Mouse (Mus musculus): Measurements from ENCODE around the gene Nanog.
"Not testable (repeated sequence)": the region's sequence is repeated elsewhere in the genome, so short reads cannot be mapped to it uniquely, and the experiment has no call there.

Nanog gene

DNA sequence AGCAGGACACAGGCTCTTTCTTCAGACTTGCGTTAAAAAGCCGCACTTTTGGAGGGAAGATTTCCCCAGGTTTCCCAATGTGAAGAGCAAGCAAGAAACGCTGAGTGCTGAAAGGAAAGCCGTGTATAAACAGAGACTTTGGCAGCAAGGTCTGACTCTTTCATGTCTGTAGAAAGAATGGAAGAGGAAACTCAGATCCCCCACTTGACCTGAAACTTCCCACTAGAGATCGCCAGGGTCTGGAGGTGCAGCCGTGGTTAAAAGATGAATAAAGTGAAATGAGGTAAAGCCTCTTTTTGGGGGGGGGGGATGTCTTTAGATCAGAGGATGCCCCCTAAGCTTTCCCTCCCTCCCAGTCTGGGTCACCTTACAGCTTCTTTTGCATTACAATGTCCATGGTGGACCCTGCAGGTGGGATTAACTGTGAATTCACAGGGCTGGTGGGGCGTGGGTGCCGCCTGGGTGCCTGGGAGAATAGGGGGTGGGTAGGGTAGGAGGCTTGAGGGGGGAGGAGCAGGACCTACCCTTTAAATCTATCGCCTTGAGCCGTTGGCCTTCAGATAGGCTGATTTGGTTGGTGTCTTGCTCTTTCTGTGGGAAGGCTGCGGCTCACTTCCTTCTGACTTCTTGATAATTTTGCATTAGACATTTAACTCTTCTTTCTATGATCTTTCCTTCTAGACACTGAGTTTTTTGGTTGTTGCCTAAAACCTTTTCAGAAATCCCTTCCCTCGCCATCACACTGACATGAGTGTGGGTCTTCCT lies at the start of gene Nanog:
Gene Nanog (plus strand): TSS at position 454 of the 765 bp plus-strand sequence.
- no peak for DNase-seq

GRCm38 (mm10) chr6:122657630-122658029 lies 49.7 kb upstream of the Nanog start:
- no peak for DNase-seq

DNA sequence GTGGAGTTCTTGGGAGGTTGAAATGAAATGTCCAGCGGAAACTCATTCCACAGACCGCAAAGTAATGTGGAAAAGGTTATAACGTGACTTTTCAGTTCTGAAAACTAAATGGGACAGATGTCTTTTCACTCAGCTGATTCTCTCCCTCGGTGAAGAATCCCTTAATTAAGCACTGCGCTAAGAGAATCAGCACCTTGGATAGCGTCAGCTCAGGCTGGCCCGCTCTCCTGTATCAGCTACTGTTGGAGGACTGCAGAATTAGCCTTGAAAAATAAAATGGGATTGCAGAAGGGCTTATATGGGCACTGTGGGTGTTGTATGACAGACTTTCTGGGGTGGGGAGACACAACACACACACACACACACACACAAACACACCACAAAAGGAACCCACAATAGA lies 47.7 kb upstream of the Nanog start:
- DNase-seq = no peak

DNA sequence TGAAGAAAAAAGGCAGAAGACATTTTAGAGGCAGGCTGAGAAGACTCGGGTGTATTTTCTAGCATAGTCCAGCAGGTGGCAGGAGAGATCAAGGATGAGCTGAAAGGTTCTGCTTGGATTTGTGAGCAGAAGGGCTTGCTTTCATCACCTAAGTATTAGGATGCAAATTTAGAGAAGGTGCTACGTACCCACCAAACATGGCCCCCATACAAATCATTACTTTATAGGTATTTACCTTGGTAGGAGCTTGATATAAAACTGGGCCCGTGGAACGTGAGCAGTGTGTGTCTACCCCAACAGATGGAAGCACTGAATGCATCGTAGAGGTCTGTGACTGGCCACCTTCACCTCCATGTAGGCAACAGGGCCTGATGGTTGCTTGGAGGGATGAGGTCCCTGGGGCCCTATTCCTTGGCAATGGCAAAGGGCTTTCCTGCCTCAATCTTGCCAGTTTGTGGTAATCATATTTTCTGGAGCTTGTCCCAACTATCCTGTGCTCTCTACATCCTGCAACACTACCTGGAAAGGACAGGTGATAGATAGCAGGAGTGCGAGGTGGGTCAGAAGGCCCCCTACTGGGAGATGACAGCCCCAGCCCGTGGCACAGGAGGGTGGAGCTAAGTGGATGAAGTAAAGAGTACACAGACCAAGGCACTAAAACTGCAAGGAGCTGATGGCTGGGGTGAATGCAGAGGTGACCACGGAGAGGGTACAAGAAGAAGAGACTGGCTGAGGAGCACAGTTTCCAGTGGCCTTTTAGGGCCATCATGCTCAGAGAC lies 46.5 kb upstream of the Nanog start:
- peak; percentile 55 for DNase-seq

DNA sequence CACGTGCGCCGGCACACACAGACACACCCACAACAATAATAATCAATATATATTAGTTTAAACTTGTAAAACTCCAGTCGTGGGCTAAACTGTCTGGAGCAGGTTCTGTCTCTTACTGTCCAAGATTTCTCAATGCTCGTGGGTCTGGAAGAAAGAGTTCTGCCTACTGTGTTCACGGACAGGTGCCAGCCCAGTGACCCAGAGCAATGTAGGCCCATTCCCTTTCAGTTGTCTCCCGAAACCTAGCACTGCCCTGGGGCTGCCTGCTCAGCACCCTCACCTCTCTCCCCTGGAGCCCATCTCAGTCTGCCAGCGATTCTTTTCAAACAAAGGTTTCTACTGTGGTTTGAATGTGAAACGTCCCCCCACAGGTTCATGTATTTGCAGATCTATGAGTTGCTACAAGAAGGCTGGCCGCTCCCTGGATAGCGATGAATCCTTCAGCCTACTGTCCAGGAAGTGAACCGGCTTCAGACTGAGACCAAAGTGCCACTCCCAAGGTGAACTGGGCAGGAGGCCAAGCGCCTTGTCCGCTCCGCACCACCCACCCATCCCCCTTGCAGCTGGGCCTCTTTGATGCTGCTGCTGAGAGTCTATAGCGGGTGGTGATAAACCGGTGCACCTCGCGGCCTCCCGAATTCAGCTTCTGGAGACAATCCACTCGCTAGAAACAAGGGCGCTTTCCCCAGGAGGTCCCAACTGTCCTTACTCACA lies 44.6 kb upstream of the Nanog start:
- DNase-seq = peak; percentile 84

GRCm38 (mm10) chr6:122663596-122664206 lies 43.6 kb upstream of the Nanog start:
- peak; percentile 77 for DNase-seq

- DNase-seq = peak; percentile 41
Observed at GRCm38 (mm10) chr6:122665866-122666265, 41.4 kb upstream of the Nanog start.

DNA sequence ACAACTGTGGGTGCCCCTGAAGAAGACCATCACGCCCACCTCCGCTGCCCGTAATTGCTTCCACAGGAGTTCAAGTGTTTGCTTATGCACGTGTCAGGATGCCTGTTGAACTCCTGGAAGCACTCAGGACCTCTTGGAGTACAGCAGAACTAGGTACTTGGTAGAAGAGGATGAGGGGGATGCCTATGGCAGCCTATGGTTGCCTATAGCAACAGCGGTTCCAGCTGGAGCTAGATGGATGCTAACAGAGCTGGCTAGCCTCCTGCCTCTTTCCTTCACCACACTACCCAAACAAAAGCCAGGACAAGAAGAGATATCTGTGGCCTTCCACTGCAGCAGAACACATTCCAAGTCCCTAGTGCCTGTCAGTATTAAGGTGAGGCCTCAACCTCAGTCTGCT lies 39.6 kb upstream of the Nanog start:
- DNase-seq = no peak

GRCm38 (mm10) chr6:122668823-122669222 lies 38.5 kb upstream of the Nanog start:
- no peak for DNase-seq

GRCm38 (mm10) chr6:122669406-122670200 lies 37.7 kb upstream of the Nanog start:
- peak; percentile 97 for DNase-seq

- no peak for DNase-seq
Observed at GRCm38 (mm10) chr6:122670201-122670551, 37.1 kb upstream of the Nanog start.

DNA sequence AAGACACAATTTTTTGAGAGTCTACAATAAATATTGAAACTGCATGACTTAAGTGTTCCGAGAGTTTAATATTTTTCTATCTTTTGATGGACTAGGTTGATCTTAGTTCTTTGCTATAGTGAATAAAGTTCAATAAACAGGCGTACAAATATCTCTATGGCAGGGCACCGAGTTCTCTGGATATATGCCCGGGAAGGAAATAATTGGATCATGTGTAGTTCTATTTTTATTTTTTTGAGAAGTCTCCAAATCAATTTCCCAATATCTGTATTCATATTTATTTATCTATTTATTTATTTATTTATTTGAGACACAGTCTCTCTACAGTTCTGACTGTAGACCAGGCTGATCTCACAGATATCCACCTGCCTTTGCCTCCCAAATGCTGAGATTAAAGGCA lies 36.4 kb upstream of the Nanog start:
- no peak for DNase-seq

GRCm38 (mm10) chr6:122672746-122673145 lies 34.5 kb upstream of the Nanog start:
- no peak for DNase-seq

- DNase-seq = no peak
Observed at GRCm38 (mm10) chr6:122682646-122683045, 24.6 kb upstream of the Nanog start.

GRCm38 (mm10) chr6:122686709-122687108 lies 20.6 kb upstream of the Nanog start:
- no peak for DNase-seq

DNA sequence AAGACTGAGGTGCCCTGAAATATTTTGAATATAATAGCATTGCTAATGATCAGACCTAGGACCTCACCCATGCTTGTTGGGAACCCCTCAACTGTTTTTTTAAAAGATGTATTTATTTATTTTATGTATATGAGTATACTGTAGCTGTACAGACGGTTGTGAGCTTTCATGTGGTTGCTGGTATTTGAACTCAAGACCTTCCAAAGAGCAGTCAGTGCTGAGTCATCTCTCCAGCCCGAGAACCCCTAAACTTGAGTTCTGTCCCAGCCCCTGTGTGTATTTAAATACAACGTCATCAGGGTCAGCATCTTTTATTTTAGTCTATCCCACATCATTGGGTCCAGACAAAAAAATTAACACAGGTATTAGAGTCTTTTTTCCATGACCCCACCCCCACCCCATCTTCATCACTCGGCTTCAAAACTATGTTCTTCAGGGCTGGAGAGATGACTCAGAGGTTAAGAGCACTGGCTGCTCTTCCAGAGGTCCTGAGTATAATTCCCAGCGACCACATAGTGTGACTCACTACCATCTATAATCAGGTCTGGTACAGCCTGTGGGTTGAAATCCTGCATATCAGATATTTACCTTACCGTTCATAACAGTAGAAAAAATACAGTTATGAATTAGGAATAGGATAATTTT lies 17.8 kb upstream of the Nanog start:
- no peak for DNase-seq

DNA sequence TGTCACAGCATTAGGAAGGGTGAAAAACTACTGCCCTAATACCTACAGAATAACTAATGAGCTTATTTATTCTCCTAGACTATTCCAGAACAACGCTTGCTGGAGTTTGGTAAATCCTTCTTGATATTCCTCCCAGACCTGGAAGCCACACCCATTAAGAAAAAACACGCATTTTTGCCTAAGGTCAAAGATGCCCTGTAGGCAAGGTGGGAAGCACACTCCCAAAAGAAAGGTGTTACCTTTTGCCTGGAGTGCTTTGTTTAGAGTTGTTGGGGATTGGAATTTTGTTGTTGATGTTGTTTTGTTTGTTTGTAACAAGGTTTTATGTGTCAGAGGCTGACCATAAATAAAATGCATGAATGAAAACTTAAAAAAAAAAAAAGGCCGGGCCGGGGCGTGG lies 17.2 kb upstream of the Nanog start:
- no peak for DNase-seq

GRCm38 (mm10) chr6:122695398-122695797 lies 11.9 kb upstream of the Nanog start:
- DNase-seq = no peak

- DNase-seq = not testable (repeated sequence)
Observed at GRCm38 (mm10) chr6:122699628-122700027, 7.7 kb upstream of the Nanog start.

DNA sequence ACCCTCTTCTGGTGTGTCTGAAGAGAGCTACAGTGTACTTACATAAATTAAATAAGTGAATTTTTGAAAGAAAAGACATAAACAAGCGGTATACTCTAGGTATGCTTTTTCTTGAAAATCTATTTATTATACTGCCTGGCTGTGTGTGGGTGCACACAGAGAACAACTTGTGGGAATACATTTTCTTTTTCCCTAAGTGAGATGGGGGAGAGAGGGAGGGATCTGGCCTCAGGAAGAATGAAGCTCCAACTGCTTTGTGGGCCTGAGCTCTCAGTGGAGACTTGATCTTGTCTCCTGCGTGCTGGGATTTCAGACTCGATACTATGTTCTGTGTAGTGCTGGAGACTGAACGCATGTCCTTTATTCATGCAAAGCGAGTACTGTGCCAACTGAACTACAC lies 5.5 kb upstream of the Nanog start:
- no peak for DNase-seq

GRCm38 (mm10) chr6:122702480-122703124 lies 4.7 kb upstream of the Nanog start:
- DNase-seq = peak; percentile 64

All from kidney, adult 9 months (tissue).